Mouse (Mus musculus): ENCODE results near the gene Lrp6.

DNA sequence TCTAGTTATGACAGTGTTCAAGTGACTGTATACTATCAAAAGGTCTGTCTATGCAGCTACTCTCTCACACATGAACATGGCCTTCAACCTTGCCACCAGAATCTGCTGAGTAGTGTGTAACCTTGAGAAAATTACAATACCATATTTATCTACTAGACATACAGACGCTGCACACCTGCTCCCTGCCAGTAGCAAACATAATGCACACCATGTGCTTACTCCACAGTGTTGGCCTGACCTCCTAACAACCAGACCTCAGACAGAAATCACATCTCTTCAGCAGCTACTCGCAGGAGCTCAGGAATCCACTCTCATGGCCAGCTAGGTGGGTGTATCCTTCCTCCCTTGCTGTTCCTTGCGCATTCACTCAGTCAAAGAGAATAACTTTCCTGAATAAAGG, 21.9 kb downstream of the Lrp6 start:
- TF ChIP-seq CTCF (IDR thresholded peaks at IDR 0.05; ENCODE audit: borderline replicate concordance, extremely low read depth, insufficient read depth, insufficient read length) (no peak), POLR2A (IDR thresholded peaks at IDR 0.05; ENCODE audit: borderline replicate concordance, extremely low read depth, insufficient read depth, insufficient read length, poor library complexity, severe bottlenecking) (no peak)

Data from brain, embryonic 14.5 days (tissue).